Mouse (Mus musculus): ENCODE data around the gene Ndufa6.

GRCm38 (mm10) chr15:82382441-82382840 is 28.3 kb upstream of the Ndufa6 start:
- TF ChIP-seq CTCF (conservative IDR thresholded peaks at IDR 0.05; ENCODE audit: low read length) (no peak), POU5F1 (IDR thresholded peaks at IDR 0.05; ENCODE audit: borderline replicate concordance, low read length) (no peak), NANOG (IDR thresholded peaks at IDR 0.05; ENCODE audit: borderline replicate concordance, low read length) (no peak)

Data from E14TG2a.4 (cell line).